Mouse (Mus musculus) urinary bladder, adult 18-20 months (tissue): ENCODE results near the gene Hipk2.

Source experiments
- DNase-seq, 2 experiments: peaks; one replicate each; pipeline ENCODE4 v3.0.0; 2022; ENCODE audit warnings: low spot score in 2 of 2, mixed read lengths in 2 of 2

Hipk2 gene

DNA sequence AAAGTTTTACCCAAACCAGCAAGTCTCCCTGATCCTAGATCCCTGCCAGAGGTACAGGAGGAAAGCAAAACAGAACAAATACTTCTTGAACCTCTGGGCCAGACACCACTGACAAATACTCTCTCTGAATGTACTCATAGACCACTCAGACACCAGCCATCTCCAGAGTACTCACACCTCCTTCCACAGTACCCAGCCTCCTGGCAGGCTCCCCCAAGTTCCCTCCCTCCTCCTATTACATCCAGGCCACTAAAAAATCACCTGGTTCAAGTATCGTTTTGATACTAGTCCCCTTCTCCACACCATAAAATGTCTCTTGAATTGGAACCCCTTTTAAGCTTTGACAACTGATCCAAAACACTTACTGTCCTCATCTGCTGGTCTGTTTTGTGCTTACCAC, 8.7 kb downstream of the Hipk2 start:
- no peak for DNase-seq

DNA sequence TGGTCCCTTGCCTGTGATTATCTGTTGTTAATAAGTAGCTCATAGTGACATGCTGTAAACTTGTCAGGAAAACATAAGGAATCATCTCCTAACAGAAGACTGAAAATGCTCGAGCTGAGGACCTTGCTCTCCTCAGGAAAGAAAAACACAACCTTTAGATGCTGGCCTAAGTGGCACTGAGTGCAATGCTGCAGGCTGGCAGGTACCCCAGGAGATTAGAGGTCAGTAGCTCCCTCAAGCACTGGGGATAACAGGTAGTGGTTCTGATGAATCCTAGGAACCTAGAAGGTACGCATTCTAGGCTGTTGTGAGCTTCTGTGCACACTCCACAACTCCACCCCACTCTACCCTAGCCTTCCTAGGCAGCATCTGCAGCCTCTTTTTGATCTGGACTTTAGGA, 9.2 kb downstream of the Hipk2 start:
- DNase-seq, result no peak

DNA sequence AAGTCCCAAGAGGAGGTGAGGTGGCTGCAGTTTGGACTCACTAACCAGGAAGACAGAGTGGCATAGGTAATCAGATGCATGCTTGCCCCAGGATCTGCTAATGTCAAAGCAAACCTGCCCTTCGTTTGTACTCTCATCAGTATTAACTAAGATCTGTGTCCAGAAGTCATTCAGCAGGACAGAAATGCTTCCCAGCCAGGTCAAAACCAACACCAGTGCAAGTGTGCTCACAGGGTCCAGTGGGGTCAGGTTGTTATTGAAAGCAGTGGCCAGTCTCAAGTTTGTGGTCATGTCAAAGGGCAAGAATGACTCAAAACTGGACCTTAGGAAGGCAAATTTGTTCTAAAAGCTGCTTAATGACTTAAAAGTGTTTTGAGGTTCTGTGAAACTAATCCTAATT, 9.6 kb downstream of the Hipk2 start:
- DNase-seq, result no peak

DNA sequence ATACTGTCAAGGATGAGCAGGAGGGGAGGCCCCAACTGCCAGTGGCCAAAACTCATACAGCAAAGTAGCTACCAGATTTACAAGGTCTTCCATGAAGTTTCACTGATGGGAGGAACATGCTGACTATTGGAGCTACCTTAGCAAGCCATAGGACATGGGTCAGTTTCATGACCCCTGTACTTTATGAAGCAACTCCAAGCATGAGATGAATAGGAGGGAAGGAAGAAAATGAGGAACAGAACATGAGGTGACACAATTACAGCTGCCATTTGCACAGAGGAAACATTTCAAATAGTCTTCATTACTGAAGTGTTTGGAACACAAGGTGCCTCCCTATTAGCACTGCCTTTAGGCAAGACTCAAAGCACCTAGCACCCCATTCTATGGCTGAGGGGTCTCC, 10.2 kb downstream of the Hipk2 start:
- no peak for DNase-seq

DNA sequence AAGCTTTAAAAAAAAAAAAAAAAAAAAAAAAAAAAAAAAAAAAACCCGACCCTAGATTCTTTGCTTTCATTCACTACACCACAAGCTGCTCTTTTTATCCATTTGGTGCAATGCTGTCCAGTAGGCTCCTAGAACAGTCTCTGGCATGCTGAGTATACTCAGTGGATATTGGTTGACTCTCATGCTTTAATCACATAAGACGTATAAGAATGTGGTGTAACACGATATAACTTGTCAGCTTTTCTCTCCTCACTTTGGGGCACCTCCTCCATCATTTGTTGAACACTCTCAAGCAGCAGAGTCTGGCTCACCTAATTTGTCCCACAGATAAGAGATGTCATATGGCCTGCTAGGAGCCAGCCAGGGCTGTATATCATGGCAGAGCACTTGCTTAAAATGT, 12.4 kb downstream of the Hipk2 start:
- DNase-seq, result no peak

DNA sequence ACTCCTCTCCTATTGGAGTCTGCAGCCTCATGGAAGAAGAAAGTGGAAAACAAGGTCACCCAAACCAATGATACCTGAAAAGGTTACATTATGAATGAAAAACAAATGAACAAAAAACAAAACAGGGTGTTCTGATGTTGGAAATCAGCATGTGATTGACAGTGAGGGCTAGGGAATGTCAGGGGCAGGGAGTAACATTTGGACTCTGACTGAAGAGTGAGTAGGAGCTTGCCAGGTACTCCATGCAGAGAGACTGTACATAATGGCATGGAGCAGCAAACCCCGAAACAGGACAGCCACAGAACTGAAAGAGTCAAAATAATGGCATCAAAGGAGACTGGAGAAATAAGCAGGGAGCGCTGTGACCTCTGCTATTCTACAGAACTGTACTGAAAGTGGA, 15.7 kb downstream of the Hipk2 start:
- no peak for DNase-seq

DNA sequence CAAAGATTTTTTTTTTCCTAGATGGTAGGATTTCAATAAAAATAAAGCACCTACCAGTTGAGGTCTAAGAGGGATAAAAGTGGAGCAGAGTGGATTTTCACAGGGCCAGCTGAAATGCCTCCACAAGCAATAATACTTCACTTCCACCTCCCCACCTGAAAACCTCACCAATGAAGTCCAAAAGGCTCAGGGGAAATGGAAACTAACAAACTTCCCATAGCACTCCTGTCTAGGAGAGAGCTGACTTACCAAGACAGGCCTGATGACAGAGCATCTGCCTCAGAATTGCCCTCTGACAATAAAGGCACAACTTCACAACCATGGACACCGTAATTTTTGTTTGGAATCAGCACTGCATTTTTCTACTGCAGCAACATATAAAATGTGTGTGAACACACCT, 16.1 kb downstream of the Hipk2 start:
- no peak for DNase-seq

DNA sequence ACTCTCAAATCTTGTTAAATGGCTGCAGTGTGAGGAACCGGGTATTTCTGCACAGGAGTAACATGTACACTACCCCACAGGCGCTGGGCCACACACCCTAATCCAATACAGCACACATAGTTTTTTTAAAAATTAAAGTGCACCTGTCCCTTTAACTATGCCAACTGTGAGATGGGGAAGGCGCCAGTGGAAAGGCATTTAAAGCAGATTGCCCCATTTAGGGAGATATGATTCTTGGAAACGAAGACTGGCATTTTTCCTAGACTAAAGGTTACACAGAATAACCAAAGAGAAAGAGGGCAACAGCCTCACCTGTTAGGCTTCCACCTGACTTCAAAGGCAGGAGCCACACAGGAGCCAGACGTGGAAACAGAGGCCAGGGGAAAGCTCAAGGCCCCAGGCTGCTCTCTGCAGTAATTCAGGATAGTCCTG, 22.4 kb downstream of the Hipk2 start:
- DNase-seq, result no peak

DNA sequence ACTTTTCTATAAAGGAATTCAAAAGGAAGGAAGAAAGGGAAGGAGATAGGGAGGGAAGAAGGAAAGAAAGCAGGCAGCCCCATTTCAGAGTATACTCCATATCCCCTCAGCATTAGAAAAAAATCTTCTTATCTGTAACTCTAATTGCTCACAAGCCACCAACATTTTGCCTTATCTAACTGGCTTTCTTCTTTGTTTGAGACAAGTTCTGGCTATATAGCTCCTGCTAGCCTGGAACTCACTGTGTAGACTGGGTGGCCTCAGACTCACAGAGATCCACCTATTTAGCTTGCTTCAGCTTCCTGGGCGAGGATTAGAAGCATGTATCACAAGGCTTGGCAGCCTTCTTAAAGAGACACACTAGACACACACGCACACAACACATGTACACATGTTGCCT, 24.2 kb downstream of the Hipk2 start:
- DNase-seq, result no peak

DNA sequence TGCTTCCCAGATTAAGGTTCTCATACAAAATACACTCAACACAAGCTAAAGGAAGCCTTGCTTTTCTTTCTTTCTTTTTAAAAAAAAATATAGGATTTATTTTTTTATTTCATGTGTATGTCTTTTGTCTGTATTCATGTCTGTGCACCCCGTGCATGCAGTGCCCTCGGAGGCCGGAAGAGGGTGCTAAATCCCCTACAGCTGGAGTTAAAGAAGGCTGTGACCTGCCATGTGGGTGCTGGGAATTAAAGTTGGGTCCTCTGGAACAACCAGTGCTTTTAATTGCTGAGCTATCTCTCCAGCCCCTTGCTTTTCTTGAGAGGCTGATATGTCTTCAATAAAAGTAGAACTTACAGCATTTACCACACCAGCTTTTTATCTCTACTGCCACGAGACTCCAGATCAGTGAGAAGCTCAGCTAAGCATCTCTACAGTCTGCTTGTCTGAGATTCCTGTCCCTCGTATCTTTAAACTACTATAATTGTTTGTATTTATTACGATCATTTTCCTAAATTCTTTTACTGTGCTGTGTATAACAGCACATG, 25.2 kb downstream of the Hipk2 start:
- DNase-seq, result no peak

DNA sequence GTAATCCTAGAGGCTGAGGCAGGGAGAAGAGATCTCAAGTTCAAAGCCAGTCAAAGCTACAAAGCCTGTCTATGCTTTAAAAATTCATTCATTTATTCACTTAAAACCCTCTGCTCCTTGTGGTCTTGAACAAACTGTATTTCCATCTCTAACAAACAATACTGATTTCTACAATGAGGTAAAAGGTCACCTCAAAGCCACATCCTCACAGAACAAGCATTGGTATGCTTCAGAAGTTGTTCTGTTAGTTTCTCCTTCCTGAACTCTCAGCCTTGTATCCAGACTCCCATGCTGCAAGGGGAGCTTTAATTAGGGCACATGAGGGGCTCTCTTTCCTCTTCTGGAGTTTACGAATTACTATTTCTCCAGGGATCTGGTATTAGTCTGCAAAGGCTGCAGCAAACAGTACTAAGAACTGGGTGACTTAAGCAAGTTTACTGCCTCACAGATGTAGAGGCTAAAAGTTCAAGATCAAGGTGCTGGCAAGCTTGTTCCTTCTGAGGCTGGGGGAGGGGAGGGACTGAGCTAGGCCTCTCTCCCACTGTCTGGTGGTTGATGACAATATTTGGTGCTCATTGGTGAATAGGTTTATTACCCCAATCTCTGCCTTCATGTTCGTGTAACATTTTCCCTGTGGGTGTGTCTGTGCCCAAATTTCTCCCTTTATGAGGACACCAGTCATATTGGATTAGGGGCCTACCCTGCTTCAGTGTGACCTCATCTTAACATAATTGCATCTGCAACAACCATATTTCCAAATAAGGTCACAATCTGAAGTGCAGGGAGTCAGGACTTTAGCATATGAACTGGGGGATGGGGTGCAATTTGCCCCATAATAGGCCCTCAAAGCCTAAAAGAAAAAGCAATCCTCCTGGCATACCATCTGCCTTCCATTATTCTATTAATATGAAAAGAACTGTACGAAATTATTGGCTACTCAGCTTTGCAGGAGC, 27.7 kb downstream of the Hipk2 start:
- DNase-seq, result no peak

DNA sequence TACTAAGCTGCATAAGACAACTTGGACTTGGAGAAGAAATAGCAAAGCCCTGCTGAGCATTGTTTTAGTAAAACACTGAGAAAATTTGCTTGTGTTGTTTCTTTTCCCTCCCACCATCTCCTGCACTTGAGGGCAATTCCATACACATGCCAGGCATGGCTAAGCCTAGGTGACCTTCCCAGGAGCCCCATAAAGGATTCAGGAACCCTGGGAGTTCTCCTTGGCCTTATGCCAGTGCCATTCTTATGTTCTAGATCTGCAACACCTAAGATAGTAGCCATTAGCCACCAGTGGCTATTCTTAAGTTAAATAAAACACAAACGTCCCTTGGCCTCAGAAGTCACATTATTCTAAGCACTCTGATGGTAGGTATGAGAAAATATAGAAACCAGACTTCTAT, 28.5 kb downstream of the Hipk2 start:
- no peak for DNase-seq

DNA sequence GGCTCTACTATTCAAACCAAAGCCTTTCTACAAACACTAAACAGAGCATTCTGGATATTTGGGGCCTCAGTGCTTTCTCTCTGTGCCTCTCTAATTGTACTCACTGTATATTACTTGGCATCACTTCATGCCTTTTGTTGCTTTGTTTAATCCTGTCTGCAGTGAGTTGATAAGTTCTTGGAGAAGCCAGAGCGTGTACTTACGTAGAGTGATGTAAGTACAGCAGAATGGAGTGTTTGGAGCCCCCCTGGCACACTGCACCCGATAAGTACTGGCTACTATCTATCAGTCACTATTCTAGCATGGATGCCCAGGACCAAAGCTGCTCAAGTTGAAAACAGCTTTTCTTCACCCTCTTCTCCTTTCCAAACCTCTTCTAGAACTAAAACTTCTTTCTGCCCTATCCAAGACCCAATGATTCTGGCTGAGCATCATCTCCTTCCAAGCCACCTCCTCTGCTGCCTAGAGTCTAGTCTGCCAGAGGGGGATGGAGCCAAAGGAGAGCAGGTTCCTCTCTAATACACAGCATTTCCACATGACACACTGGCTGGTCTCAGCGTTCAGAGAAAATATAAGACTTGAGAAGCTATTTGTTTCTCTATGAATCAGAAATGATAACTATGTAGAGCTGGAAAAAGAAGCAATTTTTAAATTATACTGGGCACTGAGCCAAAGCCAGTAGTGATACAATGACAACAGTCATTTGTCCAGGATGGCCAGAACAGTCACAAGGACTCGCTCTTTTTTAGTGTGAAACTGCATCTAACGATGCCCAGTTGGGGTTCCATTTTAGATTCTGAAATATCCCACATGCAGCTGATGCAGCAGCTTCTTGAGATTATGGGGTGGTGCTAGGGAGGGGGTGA, 29.4 kb downstream of the Hipk2 start:
- no peak for DNase-seq

DNA sequence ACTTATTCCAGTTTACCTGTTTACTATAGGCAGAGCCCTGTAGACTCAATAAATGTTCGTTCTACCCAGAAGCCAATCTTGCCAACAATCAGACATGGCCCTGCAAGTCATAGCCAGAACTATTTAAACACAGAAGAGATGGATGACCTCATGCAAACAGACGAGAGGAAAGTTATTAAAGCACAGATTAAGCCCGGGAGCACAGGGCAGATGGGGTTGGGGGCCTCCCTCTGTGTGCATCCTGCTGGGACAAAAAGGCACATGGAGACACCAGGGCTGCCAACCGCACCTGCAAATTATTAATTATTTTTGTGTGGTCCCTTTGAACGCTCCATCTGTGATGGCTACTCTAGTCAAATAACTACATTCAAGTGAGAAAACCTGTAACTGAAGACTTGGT, 30.1 kb downstream of the Hipk2 start:
- DNase-seq, result no peak

DNA sequence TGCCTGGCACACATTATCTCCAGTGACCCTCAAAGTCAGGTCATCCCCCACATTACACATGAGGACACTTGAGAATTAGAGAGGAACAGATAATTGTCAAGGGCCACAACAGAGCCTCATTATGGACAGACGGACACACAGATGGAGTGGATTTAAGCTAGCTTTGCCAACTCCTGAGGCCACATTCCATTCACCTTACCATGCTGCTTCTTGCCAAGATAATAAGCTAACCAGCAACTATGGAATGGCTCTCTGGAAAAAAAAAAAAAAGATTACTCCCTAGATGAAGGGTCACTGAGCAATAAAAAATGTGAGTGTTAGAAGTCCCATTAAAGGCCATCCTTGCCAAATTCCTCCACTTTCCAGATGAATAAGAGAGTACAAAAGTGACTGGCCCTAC, 30.8 kb downstream of the Hipk2 start:
- no peak for DNase-seq

DNA sequence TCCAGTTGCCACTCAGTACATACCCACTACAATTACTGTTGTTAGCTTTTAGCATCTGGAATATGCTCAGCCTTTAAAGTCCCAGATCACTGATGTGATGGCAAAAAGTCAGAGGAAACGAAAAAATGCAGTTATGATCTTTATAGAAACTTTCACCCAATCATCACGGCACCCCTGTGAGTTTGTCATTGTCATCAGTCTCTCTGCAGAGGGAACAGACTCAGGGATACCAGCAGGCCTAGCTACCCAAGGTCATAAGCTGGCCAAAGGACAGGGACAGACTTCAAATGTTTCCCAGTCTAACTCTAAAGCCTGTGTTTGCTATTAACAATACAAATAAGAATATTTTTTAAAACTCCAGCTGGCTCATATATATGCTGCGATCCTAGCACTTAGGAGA, 34.4 kb downstream of the Hipk2 start:
- no peak for DNase-seq

DNA sequence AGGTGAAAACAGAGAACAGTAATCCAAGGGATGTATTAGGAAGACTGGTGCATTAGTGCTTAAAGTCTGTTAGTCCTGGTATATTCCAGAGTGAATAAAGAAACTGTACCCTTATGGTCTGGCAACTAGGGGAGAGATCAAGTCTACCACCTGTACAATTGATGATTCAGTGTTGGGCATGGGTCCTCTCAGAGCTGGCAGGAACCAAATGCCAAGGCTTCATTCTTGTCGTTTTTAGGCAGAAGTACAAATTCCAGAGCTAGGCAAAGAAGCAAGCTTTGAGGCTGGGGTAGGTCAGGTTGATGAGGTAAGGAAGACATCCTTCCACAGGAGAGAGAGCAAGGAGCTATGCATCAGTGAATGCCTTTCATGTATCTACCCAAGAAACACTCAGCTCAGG, 35.2 kb downstream of the Hipk2 start:
- no peak for DNase-seq

DNA sequence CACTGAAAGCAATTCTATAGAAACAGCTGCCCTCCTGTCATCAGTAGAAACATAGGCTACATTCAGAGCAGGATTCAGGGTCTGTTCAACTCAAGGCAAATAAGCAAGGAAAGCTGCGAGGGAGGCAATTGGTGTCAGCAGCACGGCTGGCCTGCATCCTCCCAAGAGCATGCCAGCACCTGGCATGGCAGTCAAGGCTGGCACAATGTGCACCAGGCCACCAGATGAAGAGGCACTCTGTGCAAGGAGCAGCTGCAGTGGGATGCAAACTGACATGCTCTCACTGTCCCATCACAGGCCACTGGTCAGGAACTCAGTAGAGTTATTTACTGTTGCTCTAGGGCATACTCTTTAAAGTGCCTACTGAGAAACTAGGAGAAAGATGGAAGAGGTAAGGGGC, 35.6 kb downstream of the Hipk2 start:
- no peak for DNase-seq

DNA sequence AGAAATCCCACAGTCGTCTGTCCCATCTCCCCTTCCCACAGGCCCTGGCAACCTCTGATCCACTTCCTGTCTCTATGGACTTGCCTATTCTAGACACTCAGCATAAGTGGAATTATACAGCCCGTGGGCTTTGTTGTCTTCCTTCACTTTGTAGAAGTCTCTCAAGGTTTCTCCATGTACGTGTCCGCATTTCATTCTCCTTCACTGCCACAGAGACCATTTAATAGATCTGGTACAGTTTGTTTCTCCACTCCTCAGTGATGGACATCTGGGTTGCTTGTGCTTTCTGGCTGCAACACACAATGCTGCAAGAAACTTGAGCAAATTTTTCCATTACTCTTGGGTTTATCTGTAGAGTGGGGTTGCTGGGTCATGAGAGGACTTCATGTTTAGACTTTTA, 36.1 kb downstream of the Hipk2 start:
- DNase-seq, result no peak

DNA sequence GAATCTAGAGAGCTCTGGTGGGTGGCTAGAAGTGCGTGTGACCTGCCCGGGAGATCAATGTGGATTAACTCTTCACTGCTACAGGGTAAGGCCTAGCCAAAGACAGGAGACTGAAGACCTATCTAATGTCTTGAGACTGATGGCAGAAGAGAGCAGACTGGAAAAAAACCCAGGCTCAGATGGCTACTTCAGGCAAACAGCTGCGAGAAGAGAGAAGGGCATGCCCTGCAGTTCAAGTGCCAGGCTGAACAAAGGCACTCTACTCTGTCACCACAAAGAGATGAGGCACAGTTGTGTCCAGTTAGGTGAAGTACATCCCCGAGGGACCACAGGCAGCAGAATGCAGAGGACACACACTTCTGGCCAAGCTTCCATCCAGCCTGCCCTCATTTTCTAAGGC, 37.9 kb downstream of the Hipk2 start:
- DNase-seq, result no peak

DNA sequence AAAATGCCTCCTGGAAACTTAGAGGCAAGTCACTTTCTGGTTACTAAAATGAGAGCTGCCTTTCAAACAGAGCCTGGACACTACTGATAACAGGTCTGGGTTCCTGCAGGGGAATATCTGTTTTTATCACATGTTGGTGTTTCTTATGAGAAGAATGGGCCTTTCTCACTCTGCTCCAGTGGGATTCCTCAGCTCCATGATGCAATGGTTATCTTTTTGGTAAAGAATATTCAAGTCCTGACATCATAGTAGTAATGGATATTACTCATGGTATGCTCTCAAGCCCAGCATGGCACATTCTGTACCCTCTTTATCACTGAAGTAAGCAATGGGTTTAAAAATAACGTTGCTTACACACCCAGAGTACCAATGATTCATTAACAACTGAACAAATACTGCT, 40.7 kb downstream of the Hipk2 start:
- DNase-seq, result no peak

DNA sequence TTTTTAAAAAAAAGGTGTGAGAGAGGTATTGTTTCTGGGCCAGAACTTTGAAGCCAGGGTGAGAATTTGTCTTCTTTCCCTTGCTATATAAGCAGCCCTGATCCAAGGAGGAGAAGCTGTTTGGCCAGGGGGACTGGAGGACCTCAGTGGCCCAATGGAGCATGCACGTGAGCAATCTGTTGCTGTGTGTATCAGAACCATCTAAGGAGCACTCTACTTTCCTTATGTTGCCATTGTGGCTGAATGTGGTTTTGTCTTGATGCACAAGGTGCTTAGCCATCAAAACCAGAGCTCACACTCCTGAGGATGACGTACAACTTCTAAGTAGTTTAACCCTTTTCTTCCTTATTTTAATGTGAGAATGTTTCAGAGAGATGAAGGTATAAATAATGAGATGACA, 41.2 kb downstream of the Hipk2 start:
- no peak for DNase-seq

DNA sequence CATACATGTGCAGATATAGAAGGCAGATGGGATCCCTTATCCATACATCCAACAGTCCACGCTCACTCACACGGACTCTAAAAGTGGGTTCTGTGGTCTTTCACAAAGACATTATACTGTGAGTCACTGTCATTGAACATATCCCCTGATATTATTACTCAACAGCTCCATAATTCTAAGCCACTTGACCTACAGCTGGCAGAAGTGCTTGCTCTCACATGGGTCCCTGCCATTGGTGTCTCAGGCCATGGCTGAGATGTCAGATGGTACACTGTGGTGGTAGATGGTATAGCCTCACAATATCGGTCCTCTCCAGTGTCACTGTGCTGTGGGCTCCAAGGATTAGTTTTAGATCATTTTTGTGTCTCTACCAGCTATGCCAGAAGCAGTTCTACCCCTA, 42.2 kb downstream of the Hipk2 start:
- DNase-seq, result no peak
